Mouse (Mus musculus): ENCODE data around the gene Il13. TPM values are rescaled to one million over a fixed set of nuclear protein-coding genes. Genes with fewer than 3 reads are reported as not detected.

Il13 gene
- total and polyA plus RNA-seq, 3 experiments = 2.8 to 4.8 (median 3.6) TPM

GRCm38 (mm10) chr11:53633644-53634043 is 858 bp downstream of the Il13 start:
- TF ChIP-seq ZC3H11A (IDR thresholded peaks at IDR 0.05; ENCODE audit: low read depth, low read length) = no peak
- TF ChIP-seq RAD21 (IDR thresholded peaks at IDR 0.05; ENCODE audit: low read depth, low read length) = no peak
- TF ChIP-seq NRF1 (IDR thresholded peaks at IDR 0.05; ENCODE audit: low read depth, low read length) = no peak
- TF ChIP-seq USF1 (IDR thresholded peaks at IDR 0.05; ENCODE audit: low read depth, low read length) = no peak
- no peak for TF ChIP-seq ELF1 (IDR thresholded peaks at IDR 0.05; ENCODE audit: low read depth, low read length)
- no peak for TF ChIP-seq SIN3A (IDR thresholded peaks at IDR 0.05; ENCODE audit: low read length)
- no peak for TF ChIP-seq NELFE (IDR thresholded peaks at IDR 0.05; ENCODE audit: low read depth, low read length)
- TF ChIP-seq ZNF384 (IDR thresholded peaks at IDR 0.05; ENCODE audit: low read depth, low read length) = no peak
- TF ChIP-seq MAZ (IDR thresholded peaks at IDR 0.05; ENCODE audit: low read depth, low read length) = no peak
- DNase-seq (ENCODE audit: extremely low read depth) = no peak
- Histone ChIP-seq H3K79me2 (replicated peaks; ENCODE audit: control insufficient read depth, extremely low read depth, insufficient read depth, poor library complexity, severe bottlenecking) (no peaks in the 10 kb centered on the region), H3K27ac (ENCODE audit: insufficient read depth, low read depth) (peak overlapping the region; percentile 86; the same call in 1 of the 2 replicates), H3K27me3 (replicated peaks) (no peaks in the 10 kb centered on the region), H3K4me2 (ENCODE audit: insufficient read depth, low read depth, poor library complexity, severe bottlenecking) (no peak overlapping the region), H3K4me1 (ENCODE audit: control insufficient read depth in 1 of 2, insufficient read depth in 2 of 2) (peaks cover 46 to 89% of the 10 kb centered on the region in 2 experiments), H3K36me3 (replicated peaks in 1 of 2; ENCODE audit: control insufficient read depth in 1 of 2, insufficient read depth in 1 of 2, low read length in 1 of 2) (peaks cover 0 to 17% of the 10 kb centered on the region in 2 experiments), H3K9me3 (replicated peaks; ENCODE audit: low read length) (no peaks in the 10 kb centered on the region), H3K4me3 (replicated peaks in 1 of 3; ENCODE audit: low read depth in 2 of 3, low read length in 2 of 3, poor library complexity in 1 of 3) (no peak overlapping the region), H3K9ac (ENCODE audit: insufficient read depth, low read depth) (no peak overlapping the region)
- in situ Hi-C loops (cut with MboI; ENCODE audit: low pct_ligation_motif_present, low pct_unique_long_range_greater_than_20kb, low sequenced_read_pairs) (no loop called here), dilution Hi-C loops (cut with MboI; ENCODE audit: extremely low pct_ligation_motif_present, extremely low pct_unique_long_range_greater_than_20kb, low sequenced_read_pairs) (no loop called here)

- no peak for DNase-seq (ENCODE audit: extremely low read depth)
- H3K4me2 ChIP-seq (ENCODE audit: insufficient read depth, low read depth, poor library complexity, severe bottlenecking) = peak overlapping the region; percentile 10
- in situ Hi-C loops (cut with MboI; ENCODE audit: low pct_ligation_motif_present, low pct_unique_long_range_greater_than_20kb, low sequenced_read_pairs) (no loop called here), dilution Hi-C loops (cut with MboI; ENCODE audit: extremely low pct_ligation_motif_present, extremely low pct_unique_long_range_greater_than_20kb, low sequenced_read_pairs) (no loop called here)
- H3K9me3 ChIP-seq (replicated peaks; ENCODE audit: low read length) = no peaks in the 10 kb centered on the region
- no peaks in the 10 kb centered on the region for H3K79me2 ChIP-seq (replicated peaks; ENCODE audit: control insufficient read depth, extremely low read depth, insufficient read depth, poor library complexity, severe bottlenecking)
- peaks cover 41 to 93% of the 10 kb centered on the region in 2 experiments for H3K4me1 ChIP-seq (ENCODE audit: control insufficient read depth in 1 of 2, insufficient read depth in 2 of 2)
- peak overlapping the region in 1 of 3 experiments; percentile 4 for H3K4me3 ChIP-seq (replicated peaks in 1 of 3; ENCODE audit: low read depth in 2 of 3, low read length in 2 of 3, poor library complexity in 1 of 3)
- peak overlapping the region; percentile 11; the same call in 1 of the 2 replicates for H3K9ac ChIP-seq (ENCODE audit: insufficient read depth, low read depth)
- H3K27me3 ChIP-seq (replicated peaks) = no peaks in the 10 kb centered on the region
- H3K36me3 ChIP-seq (replicated peaks in 1 of 2; ENCODE audit: control insufficient read depth in 1 of 2, insufficient read depth in 1 of 2, low read length in 1 of 2) = peaks cover 0 to 18% of the 10 kb centered on the region in 2 experiments
- peak overlapping the region; percentile 86 for H3K27ac ChIP-seq (ENCODE audit: insufficient read depth, low read depth)
- TF ChIP-seq ZC3H11A (IDR thresholded peaks at IDR 0.05; ENCODE audit: low read depth, low read length) = no peak
- TF ChIP-seq KAT2A (IDR thresholded peaks at IDR 0.05; ENCODE audit: insufficient replicate concordance, low read length) = no peak
- peak; percentile 29; the same call in 1 of the 2 replicates for TF ChIP-seq POLR2A (IDR thresholded peaks at IDR 0.05; ENCODE audit: low read depth, low read length)
- no peak for TF ChIP-seq JUND (conservative IDR thresholded peaks at IDR 0.05; ENCODE audit: low read depth, low read length)
- peak; percentile 79 for TF ChIP-seq EP300 (IDR thresholded peaks at IDR 0.05; ENCODE audit: low read length)
- TF ChIP-seq ETS1 (conservative IDR thresholded peaks at IDR 0.05; ENCODE audit: low read depth, low read length) = peak; percentile 0; the same call in 1 of the 2 replicates
- peak; percentile 47; the same call in 1 of the 2 replicates for TF ChIP-seq BHLHE40 (IDR thresholded peaks at IDR 0.05; ENCODE audit: low read depth, low read length)
- TF ChIP-seq USF2 (conservative IDR thresholded peaks at IDR 0.05; ENCODE audit: low read depth, low read length) = no peak
- no peak for TF ChIP-seq POLR2AphosphoS2 (IDR thresholded peaks at IDR 0.05; ENCODE audit: low read depth, low read length)
- no peak; the same call in 1 of the 2 replicates for TF ChIP-seq TBP (conservative IDR thresholded peaks at IDR 0.05; ENCODE audit: low read depth, low read length)
- peak; percentile 69 for TF ChIP-seq SMC3 (IDR thresholded peaks at IDR 0.05; ENCODE audit: low read depth, low read length)
- TF ChIP-seq MAFK (IDR thresholded peaks at IDR 0.05; ENCODE audit: insufficient replicate concordance, low read length) = no peak
- TF ChIP-seq MXI1 (IDR thresholded peaks at IDR 0.05; ENCODE audit: low read depth, low read length) = peak; percentile 57; the same call in 1 of the 2 replicates
- no peak for TF ChIP-seq ZKSCAN1 (IDR thresholded peaks at IDR 0.05; ENCODE audit: borderline replicate concordance, low read depth, low read length)
- TF ChIP-seq RAD21 (IDR thresholded peaks at IDR 0.05; ENCODE audit: low read depth, low read length) = peak; percentile 51
- TF ChIP-seq CHD2 (IDR thresholded peaks at IDR 0.05; ENCODE audit: low read length) = no peak
- no peak for TF ChIP-seq UBTF (IDR thresholded peaks at IDR 0.05; ENCODE audit: low read depth, low read length)
- 0 out of 2 replicates have a peak, but pooled peaks have one; percentile 63 for TF ChIP-seq ZMIZ1 (IDR thresholded peaks at IDR 0.05; ENCODE audit: low read depth, low read length)
- TF ChIP-seq JUN (IDR thresholded peaks at IDR 0.05; ENCODE audit: insufficient read depth, low read depth, low read length) = no peak
- TF ChIP-seq CHD1 (IDR thresholded peaks at IDR 0.05; ENCODE audit: low read depth, low read length) = peak; percentile 86; the same call in 1 of the 2 replicates
- peak; percentile 45; the same call in 1 of the 2 replicates for TF ChIP-seq MYC (IDR thresholded peaks at IDR 0.05; ENCODE audit: low read depth, low read length)
- 0 out of 2 replicates have a peak, but pooled peaks have one; percentile 4 for TF ChIP-seq NRF1 (IDR thresholded peaks at IDR 0.05; ENCODE audit: low read depth, low read length)
- peak; percentile 79 for TF ChIP-seq MAZ (IDR thresholded peaks at IDR 0.05; ENCODE audit: low read depth, low read length)
- TF ChIP-seq NELFE (IDR thresholded peaks at IDR 0.05; ENCODE audit: low read depth, low read length) = 0 out of 2 replicates have a peak, but pooled peaks have one; percentile 33
- TF ChIP-seq PAX5 (IDR thresholded peaks at IDR 0.05; ENCODE audit: low read length) = no peak
- TF ChIP-seq MEF2A (IDR thresholded peaks at IDR 0.05; ENCODE audit: borderline replicate concordance, low read depth, low read length) = 0 out of 2 replicates have a peak, but pooled peaks have one; percentile 58
- TF ChIP-seq ZNF384 (IDR thresholded peaks at IDR 0.05; ENCODE audit: low read depth, low read length) = no peak
These were observed 2.3 kb downstream of the Il13 start for GRCm38 (mm10) chr11:53632122-53632733.
